Mouse (Mus musculus) bone marrow, adult 2 months (tissue): Measurements from ENCODE around the gene Olfr1392.

Experiments used
- CTCF ChIP-seq: fragments of 200-500 bp; IDR thresholded peaks from 2 replicates; pipeline ENCODE4 v1.5.1; 2011; ENCODE audit warnings: low read length, control low read depth; ENCODE audit not compliant: control insufficient read depth, insufficient read depth
- POLR2A ChIP-seq: fragments of 200-500 bp; IDR thresholded peaks from 2 replicates; pipeline ENCODE4 v1.6.1; 2011; ENCODE audit warnings: low read depth, mild to moderate bottlenecking, control low read depth, low read length, borderline replicate concordance; ENCODE audit not compliant: control insufficient read depth

DNA sequence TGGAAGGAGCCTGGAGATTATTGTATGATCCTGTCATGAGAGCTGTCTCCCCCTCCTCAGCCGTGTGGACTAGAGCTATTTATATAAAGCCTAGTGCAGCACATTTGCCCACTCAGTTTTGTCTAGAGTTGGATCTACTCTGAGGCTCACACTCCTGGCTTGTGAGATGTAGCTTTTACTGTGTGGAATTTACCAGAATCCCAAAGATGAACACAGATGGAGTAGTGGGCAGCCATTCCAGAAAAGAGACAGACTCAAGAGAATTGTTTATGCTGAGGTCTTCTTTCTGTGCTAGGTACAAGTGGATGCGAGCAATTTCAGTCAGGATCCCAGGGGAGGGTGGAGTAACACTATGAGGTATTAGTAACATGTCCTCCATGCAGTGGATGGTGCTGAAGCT lies 2.2 kb downstream of the Olfr1392 start:
- TF ChIP-seq POLR2A (no peak), CTCF (no peak)
